Mouse (Mus musculus) B cell, adult 67 days (primary cell): ENCODE measurements around the gene Dyrk1b. TPM values are rescaled to one million over a fixed set of nuclear protein-coding genes. Genes with fewer than 3 reads are reported as not detected.

Source experiments
- total RNA-seq, 2 experiments: library from RNA; stranded (reverse); gene quantifications; 4 replicates each; pipeline ENCODE4 v1.2.4; 2023

Dyrk1b gene
- total RNA-seq, result 10 to 100 TPM; 19.6 to 25.0 TPM

GRCm38 (mm10) chr7:28179228-28179627 lies at the start of gene Dyrk1b:
Dyrk1b (plus strand) TSS chr7:28179469.

GRCm38 (mm10) chr7:28169489-28170422 lies 9.5 kb upstream of the Dyrk1b start, which contains the start of gene Fbl:
Fbl (plus strand) TSS chr7:28169710.

Other genes starting within 250 kb of the Dyrk1b start
- 10 to 100 TPM; 15.1 to 16.9 TPM for gene Zfp780b, start 200.3 kb upstream of the Dyrk1b start, total RNA-seq
- 10 to 100 TPM; 11.2 to 13.1 TPM for gene Zfp850, start 165.4 kb upstream of the Dyrk1b start, total RNA-seq
- gene Psmc4, start 129.4 kb upstream of the Dyrk1b start, total RNA-seq, result 100 to 1,000 TPM; 125 to 128 TPM
- gene Fcgbp, start 108.2 kb upstream of the Dyrk1b start, total RNA-seq, result not detected
- gene 9530053A07Rik, start 50.0 kb upstream of the Dyrk1b start, total RNA-seq, result not detected
- 100 to 1,000 TPM; 202 to 203 TPM for gene Fbl, start 9.8 kb upstream of the Dyrk1b start, total RNA-seq
- gene Eid2, start 88.4 kb downstream of the Dyrk1b start, total RNA-seq, result 1 to 10 TPM; 2.0 to 2.1 TPM
- 1 to 10 TPM; 5.0 to 5.8 TPM for gene Eid2b, start 98.3 kb downstream of the Dyrk1b start, total RNA-seq
- not detected for gene Selenov, start 111.7 kb downstream of the Dyrk1b start, total RNA-seq
- not detected for gene Dll3, start 122.8 kb downstream of the Dyrk1b start, total RNA-seq
- 10 to 100 TPM; 39.8 to 42.4 TPM for gene Timm50, start 132.6 kb downstream of the Dyrk1b start, total RNA-seq
- 100 to 1,000 TPM; 154 to 178 TPM for gene Supt5, start 159.3 kb downstream of the Dyrk1b start, total RNA-seq
- 1,000 to 10,000 TPM; 3,040 to 3,128 TPM for gene Rps16, start 171.2 kb downstream of the Dyrk1b start, total RNA-seq
- 100 to 1,000 TPM; 148 to 160 TPM for gene Plekhg2, start 193.1 kb downstream of the Dyrk1b start, total RNA-seq
- 100 to 1,000 TPM; 693 to 924 TPM for gene Zfp36, start 200.8 kb downstream of the Dyrk1b start, total RNA-seq
- gene Med29, start 213.2 kb downstream of the Dyrk1b start, total RNA-seq, result 10 to 100 TPM; 18.5 to 21.6 TPM
- 100 to 1,000 TPM; 138 to 180 TPM for gene Paf1, start 213.5 kb downstream of the Dyrk1b start, total RNA-seq